Mouse (Mus musculus): Measurements from ENCODE around the gene Usp54. TPM values are rescaled to one million over a fixed set of nuclear protein-coding genes. Genes with fewer than 3 reads are reported as not detected.

Gene Usp54
- polyA plus RNA-seq, 1 experiment: 0.05 TPM

DNA sequence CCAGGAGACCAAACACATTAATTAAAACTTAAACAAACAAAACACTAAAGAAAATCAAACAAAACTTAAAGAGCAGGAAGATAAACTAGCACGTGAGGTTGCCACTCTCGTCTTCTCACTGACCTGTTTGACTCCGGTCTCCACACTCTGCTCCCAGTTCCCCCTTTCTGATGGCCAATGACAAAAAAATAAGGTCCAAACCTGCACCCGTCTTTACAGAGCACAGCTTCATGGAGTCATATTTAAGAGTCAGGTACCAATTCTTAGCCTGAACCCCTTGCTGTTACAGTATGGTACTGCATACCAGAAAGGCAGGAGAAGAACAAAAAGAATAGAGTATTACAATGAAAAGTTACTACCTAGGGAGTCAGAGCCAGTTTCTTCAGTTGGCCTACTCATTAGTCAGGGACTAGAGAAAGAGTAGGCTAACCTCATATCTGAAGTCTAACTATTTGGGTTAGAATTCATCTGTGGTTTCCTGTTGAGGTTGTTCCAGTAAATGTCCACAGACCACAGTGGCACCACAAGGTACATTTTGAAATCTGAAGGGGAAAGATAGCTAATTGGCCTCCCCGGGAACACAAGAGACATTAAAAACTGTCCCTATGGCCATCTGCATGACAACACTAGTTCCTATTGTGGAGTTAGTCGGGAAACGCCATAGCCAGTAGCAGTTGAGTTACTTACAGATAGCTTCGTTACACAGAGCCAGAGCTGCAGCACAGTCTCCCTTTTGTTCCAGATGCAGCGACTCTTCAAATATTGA, 75.4 kb downstream of the Usp54 start:
- Histone ChIP-seq H3K4me1 (ENCODE audit: control insufficient read depth) (no peaks in the 10 kb centered on the region), H3K4me3 (replicated peaks) (no peak overlapping the region), H3K9me3 (ENCODE audit: control insufficient read depth, low read length) (no peaks in the 10 kb centered on the region), H3K36me3 (ENCODE audit: control insufficient read depth) (peaks cover 19% of the 10 kb centered on the region), H3K27me3 (ENCODE audit: control insufficient read depth) (no peaks in the 10 kb centered on the region)
- no peak for TF ChIP-seq TAL1 (IDR thresholded peaks at IDR 0.05; ENCODE audit: low read length)
- TF ChIP-seq GATA1 (IDR thresholded peaks at IDR 0.05; ENCODE audit: low read length): no peak

- H3K9me3 ChIP-seq (ENCODE audit: control insufficient read depth, low read length): no peaks in the 10 kb centered on the region
- H3K4me1 ChIP-seq (ENCODE audit: control insufficient read depth): no peaks in the 10 kb centered on the region
- no peaks in the 10 kb centered on the region for H3K27me3 ChIP-seq (ENCODE audit: control insufficient read depth)
- no peak overlapping the region for H3K4me3 ChIP-seq (replicated peaks)
- no peak for TF ChIP-seq GATA1 (IDR thresholded peaks at IDR 0.05; ENCODE audit: low read length)
- no peak for TF ChIP-seq TAL1 (IDR thresholded peaks at IDR 0.05; ENCODE audit: low read length)
- peaks cover 15% of the 10 kb centered on the region for H3K36me3 ChIP-seq (ENCODE audit: control insufficient read depth)
Measured at GRCm38 (mm10) chr14:20564692-20565091, 76.2 kb downstream of the Usp54 start.

- Histone ChIP-seq H3K36me3 (ENCODE audit: control insufficient read depth) (peaks cover 19% of the 10 kb centered on the region), H3K4me1 (ENCODE audit: control insufficient read depth) (no peaks in the 10 kb centered on the region), H3K27me3 (ENCODE audit: control insufficient read depth) (no peaks in the 10 kb centered on the region), H3K4me3 (replicated peaks) (no peak overlapping the region), H3K9me3 (ENCODE audit: control insufficient read depth, low read length) (peaks cover 2% of the 10 kb centered on the region)
- TF ChIP-seq GATA1 (IDR thresholded peaks at IDR 0.05; ENCODE audit: low read length) (no peak), TAL1 (IDR thresholded peaks at IDR 0.05; ENCODE audit: low read length) (no peak)
Measured at GRCm38 (mm10) chr14:20561897-20562296, 79.0 kb downstream of the Usp54 start.

DNA sequence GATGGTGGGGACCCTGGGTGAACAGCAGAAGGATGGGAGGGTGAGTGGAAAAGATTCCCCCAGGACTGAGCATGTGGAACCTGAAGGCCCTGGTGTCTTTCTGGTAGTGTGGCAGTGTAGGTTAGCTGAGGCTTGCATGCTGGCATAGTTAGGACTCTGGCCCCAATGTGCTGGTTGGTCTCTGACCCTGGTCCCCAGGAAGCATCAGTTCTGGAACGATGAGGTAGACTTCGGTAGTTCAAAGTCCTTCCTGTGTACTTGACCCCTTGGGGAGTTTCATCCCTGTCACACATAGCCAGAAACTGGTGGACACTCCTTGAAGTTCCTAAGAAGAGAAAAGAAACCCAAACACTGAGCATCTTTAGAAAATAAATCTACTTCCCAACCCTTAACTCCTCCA, 90.7 kb downstream of the Usp54 start:
- H3K36me3 ChIP-seq (ENCODE audit: control insufficient read depth): peaks cover 14% of the 10 kb centered on the region
- H3K4me3 ChIP-seq (replicated peaks): no peak overlapping the region
- peaks cover 19% of the 10 kb centered on the region for H3K4me1 ChIP-seq (ENCODE audit: control insufficient read depth)
- no peak for TF ChIP-seq TAL1 (IDR thresholded peaks at IDR 0.05; ENCODE audit: low read length)
- no peak for TF ChIP-seq GATA1 (IDR thresholded peaks at IDR 0.05; ENCODE audit: low read length)
- H3K9me3 ChIP-seq (ENCODE audit: control insufficient read depth, low read length): no peaks in the 10 kb centered on the region
- H3K27me3 ChIP-seq (ENCODE audit: control insufficient read depth): no peaks in the 10 kb centered on the region

GRCm38 (mm10) chr14:20546415-20546814, 94.4 kb downstream of the Usp54 start, which contains the start of gene Ppp3cb:
Gene Ppp3cb (minus strand): TSS chr14:20546573.
- Histone ChIP-seq H3K4me3 (replicated peaks) (peak within 1 kb of the TSS; percentile 95), H3K36me3 (ENCODE audit: control insufficient read depth) (peaks cover 36% of the 10 kb centered on the region), H3K9me3 (ENCODE audit: control insufficient read depth, low read length) (no peaks in the 10 kb centered on the region), H3K4me1 (ENCODE audit: control insufficient read depth) (peaks cover 41% of the 10 kb centered on the region), H3K27me3 (ENCODE audit: control insufficient read depth) (no peaks in the 10 kb centered on the region)
- TF ChIP-seq GATA1 (IDR thresholded peaks at IDR 0.05; ENCODE audit: low read length) (no peak), TAL1 (IDR thresholded peaks at IDR 0.05; ENCODE audit: low read length) (no peak)

DNA sequence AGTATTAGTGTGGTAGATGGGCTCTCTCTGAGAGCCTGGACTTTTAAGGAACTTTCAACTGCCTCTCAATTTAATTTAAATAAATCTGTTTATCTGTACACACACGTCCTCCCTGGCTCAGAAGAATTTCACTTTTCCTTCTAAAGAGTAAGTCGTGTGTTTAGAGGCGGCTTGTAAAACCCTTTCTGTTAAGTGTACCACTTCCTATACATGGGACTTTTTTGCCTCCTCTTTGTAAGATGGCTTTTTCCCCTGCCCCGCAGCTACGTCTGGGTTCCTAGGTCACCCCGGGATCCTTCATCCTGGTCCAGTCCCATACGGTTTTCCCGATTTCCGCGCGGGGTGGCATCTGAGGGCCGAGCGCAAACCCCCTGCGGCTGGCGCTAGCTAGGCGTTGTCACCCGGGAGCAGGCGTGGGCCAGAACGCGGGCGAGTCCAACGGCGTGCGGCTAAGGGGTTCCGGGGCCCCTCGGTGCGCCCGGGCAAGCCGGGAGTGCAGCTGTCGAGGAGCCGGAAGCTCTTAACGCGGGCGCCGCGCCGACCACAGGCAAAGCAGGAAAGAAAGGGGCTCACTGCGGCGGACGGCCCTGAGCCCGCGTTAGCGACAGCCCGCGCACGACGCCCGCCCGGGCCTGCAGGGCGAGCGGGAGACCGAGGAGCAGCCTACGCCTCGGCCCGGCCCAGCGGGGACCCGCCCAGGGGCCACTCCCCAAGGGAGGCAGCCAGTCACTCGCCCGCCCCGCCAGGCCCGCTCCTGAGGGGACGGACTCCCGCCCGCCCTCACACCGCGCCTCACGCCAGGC, 95.1 kb downstream of the Usp54 start:
- no peak for TF ChIP-seq TAL1 (IDR thresholded peaks at IDR 0.05; ENCODE audit: low read length)
- TF ChIP-seq GATA1 (IDR thresholded peaks at IDR 0.05; ENCODE audit: low read length): no peak
- H3K27me3 ChIP-seq (ENCODE audit: control insufficient read depth): no peaks in the 10 kb centered on the region
- H3K36me3 ChIP-seq (ENCODE audit: control insufficient read depth): peaks cover 36% of the 10 kb centered on the region
- H3K4me1 ChIP-seq (ENCODE audit: control insufficient read depth): peaks cover 42% of the 10 kb centered on the region
- peak overlapping the region; percentile 95 for H3K4me3 ChIP-seq (replicated peaks)
- no peaks in the 10 kb centered on the region for H3K9me3 ChIP-seq (ENCODE audit: control insufficient read depth, low read length)

- Histone ChIP-seq H3K4me3 (replicated peaks) (peak overlapping the region; percentile 95), H3K4me1 (ENCODE audit: control insufficient read depth) (peaks cover 44% of the 10 kb centered on the region), H3K9me3 (ENCODE audit: control insufficient read depth, low read length) (no peaks in the 10 kb centered on the region), H3K36me3 (ENCODE audit: control insufficient read depth) (peaks cover 33% of the 10 kb centered on the region), H3K27me3 (ENCODE audit: control insufficient read depth) (no peaks in the 10 kb centered on the region)
- TF ChIP-seq TAL1 (IDR thresholded peaks at IDR 0.05; ENCODE audit: low read length): peak; percentile 62
- no peak for TF ChIP-seq GATA1 (IDR thresholded peaks at IDR 0.05; ENCODE audit: low read length)
Measured at GRCm38 (mm10) chr14:20544467-20545411, 96.1 kb downstream of the Usp54 start.

DNA sequence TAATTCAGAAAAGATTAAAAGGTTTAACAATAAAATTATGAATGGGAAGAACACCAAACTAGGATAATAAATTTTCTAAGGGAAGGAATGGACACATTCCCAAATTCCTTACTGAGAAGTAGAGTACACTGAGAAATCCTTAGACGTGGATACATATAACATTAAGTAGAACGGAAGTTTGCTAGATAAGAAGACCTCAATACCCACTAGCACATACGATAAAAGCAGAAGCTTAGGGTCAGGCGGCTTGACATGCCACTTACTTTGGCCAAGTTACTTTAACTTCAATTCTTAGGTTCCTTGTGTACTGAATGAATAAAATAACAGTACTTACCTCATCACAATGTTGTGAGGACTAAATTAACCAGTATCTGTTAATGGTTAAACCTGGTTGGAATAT, 111.2 kb downstream of the Usp54 start:
- no peak for TF ChIP-seq GATA1 (IDR thresholded peaks at IDR 0.05; ENCODE audit: low read length)
- TF ChIP-seq TAL1 (IDR thresholded peaks at IDR 0.05; ENCODE audit: low read length): no peak
- no peak overlapping the region for H3K4me3 ChIP-seq (replicated peaks)
- H3K36me3 ChIP-seq (ENCODE audit: control insufficient read depth): peaks cover 49% of the 10 kb centered on the region

More for the DNA sequence above, 111.2 kb downstream of the Usp54 start:
- no peaks in the 10 kb centered on the region for H3K27me3 ChIP-seq (ENCODE audit: control insufficient read depth)
- H3K9me3 ChIP-seq (ENCODE audit: control insufficient read depth, low read length): no peaks in the 10 kb centered on the region
- no peaks in the 10 kb centered on the region for H3K4me1 ChIP-seq (ENCODE audit: control insufficient read depth)
